Mouse (Mus musculus) thymus, postnatal 14 days (tissue): Measurements from ENCODE around the gene Gfer.
"Not testable (repeated sequence)": the region's sequence is repeated elsewhere in the genome, so short reads cannot be mapped to it uniquely, and the experiment has no call there.

Experiments used
- DNase-seq: peaks from one replicate; pipeline ENCODE4 v3.0.0; 2021

Gene Gfer

DNA sequence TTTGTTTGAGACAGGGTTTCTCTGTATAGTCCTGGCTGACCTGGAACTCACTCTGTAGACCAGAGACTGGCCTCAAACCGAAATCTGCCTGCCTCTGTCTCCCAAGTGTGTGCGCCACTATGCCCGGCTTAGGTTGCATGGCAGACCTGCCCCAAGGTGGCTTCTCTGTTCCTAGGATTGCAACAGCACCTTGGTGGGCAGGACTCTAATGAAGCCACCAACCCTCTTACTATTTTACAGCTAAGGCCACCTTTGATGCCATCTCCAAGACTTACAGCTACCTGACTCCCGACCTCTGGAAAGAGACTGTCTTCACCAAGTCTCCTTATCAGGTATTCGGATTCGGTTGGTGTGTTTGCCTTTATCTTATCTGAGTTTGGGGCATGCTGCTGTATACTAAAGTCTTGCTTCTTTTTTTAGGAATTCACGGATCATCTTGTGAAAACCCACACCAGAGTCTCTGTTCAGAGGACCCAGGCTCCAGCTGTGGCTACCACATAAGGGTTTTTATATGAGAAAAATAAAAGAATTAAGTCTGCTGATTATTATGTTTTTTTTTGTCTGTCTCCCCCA lies 25.5 kb upstream of the Gfer start:
- not testable (repeated sequence) for DNase-seq

GRCm38 (mm10) chr17:24720616-24721015 lies 24.7 kb upstream of the Gfer start:
- DNase-seq, result not testable (repeated sequence)

- DNase-seq, result peak; percentile 98
Measured at GRCm38 (mm10) chr17:24719494-24720222, 23.7 kb upstream of the Gfer start.

- DNase-seq, result not testable (repeated sequence)
Measured at GRCm38 (mm10) chr17:24718938-24719337, 23.0 kb upstream of the Gfer start.

- no peak for DNase-seq
Measured at GRCm38 (mm10) chr17:24717943-24718342, 22.0 kb upstream of the Gfer start, which contains the start of the genes Rnf151 and Rps2. Rnf151 (minus strand) TSS chr17:24718063. Rps2 (plus strand) TSS chr17:24718116.

- DNase-seq, result no peak
Measured at GRCm38 (mm10) chr17:24716166-24716682, 20.3 kb upstream of the Gfer start.

DNA sequence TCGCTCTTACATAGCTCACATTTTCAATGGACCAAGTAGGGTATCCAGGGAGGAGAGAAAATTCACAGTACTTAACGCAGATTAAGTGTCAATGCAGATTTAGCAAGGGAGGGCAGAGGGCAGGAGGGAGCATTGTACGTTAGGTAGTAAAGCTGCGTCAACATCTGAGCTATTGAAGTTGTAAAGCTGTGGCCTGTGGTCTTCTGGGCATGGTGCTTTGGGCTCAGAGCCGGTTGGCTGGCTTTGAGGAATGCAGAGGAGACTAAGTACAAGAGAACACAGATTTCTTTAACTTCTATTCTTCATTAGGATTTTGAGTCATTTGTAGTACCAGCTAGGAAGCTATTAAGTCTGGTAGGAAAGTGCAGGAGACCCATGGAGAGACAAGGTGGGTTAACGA lies 19.6 kb upstream of the Gfer start:
- no peak for DNase-seq

DNA sequence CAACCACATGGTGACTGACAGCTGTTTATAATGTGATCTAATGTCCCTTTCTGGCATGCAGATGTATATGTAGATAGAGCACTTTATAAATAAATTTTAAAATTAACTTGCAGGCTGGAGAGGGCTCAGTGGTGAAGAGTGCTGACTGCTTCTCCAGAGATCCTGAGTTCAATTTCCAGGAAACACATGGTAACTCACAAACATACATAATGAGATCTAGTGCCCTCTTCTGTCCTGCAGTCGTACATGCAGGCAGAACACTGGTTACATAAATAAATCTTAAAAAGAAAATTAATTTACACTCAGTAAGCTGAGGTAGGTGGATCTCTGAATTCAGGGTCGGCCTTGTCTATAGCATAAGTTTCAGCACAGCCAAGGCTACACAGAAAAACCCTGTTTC lies 12.7 kb upstream of the Gfer start:
- no peak for DNase-seq

- no peak for DNase-seq
Measured at GRCm38 (mm10) chr17:24707801-24708425, 12.0 kb upstream of the Gfer start.

DNA sequence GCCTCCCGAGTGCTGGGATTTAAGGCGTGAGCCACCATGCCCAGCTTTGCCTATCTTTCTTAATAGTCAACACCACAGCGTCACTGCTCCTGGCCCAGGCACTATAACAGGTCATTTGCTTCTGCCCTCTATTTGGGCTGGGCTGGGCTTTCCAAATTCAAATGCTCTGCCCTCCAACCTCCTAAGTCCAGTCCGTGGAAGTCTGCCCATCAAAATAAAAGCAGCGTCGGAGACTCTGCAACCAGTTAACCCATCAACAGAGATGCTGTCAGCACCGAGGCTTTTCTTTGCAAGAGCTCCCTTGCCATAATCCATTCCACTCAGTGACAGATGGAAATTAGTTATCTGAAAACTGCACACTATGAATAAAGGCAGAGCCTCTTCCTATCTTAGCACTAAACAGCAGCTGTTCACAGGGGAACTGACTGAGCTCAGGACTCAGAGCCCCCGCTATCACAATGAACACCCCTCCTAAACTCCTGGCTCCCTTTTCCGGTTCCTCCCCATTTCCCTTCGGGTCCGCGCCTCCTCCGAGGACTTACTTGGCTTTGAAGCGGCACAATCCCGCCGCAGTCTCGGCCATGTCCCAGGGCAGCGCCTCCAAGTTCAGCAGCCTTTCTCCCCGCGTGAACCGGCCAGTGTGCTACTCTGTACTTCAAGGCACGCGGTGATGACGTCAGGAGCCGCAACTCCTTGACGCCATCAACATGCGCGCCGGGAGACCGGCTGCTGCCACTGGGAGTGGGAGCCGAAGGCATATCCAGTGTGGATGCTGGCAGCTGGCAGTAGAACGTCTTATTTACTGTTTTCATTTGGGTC lies 11.2 kb upstream of the Gfer start, which contains the start of gene Tbl3:
Gene Tbl3 (minus strand): TSS at position 679 of the 819 bp plus-strand sequence.
- DNase-seq, result peak; percentile 93

- DNase-seq, result no peak
Measured at GRCm38 (mm10) chr17:24705821-24706220, 9.9 kb upstream of the Gfer start.

DNA sequence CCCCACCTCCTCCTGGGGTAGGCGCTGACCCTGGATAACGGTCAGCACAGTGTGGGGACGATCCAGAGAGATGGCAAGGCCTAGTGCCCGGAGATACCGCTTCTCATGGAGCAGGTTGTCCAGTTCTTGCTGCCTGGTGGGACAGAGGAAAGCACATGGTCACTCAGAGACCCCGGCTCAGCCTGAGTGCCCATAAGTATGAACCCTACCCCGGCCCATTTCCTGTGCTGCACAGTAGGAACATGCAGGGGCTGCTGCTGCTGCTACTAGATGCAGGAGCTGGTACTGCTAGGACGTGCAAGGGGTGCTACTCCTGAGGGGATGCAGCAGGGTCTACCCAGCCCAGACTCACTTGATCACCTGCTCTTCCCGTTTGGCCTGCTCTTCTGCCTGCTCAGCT lies 5.3 kb upstream of the Gfer start:
- no peak for DNase-seq

- no peak for DNase-seq
Measured at GRCm38 (mm10) chr17:24699473-24699872, 3.5 kb upstream of the Gfer start.

DNA sequence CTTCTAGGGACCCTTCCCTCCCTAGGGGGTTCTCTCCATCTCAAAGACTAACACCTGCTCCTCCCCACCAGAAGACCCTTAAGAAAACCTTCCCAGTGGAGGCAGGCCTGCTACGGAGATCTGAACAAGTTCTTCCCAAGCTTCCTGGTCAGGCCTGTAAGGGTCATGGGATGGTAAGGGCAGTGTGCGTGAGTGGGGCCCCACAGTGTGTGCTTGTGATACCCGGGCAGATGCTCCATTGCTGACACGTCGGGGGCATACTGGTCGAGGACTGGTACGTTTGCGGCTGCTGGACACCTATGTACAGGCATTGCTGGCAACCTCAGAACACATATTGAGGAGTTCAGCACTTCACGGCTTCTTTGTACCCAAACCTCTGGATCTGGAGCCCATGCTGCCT lies 2.8 kb upstream of the Gfer start:
- DNase-seq, result no peak

GRCm38 (mm10) chr17:24697985-24698384 lies 2.0 kb upstream of the Gfer start:
- DNase-seq, result peak; percentile 48

DNA sequence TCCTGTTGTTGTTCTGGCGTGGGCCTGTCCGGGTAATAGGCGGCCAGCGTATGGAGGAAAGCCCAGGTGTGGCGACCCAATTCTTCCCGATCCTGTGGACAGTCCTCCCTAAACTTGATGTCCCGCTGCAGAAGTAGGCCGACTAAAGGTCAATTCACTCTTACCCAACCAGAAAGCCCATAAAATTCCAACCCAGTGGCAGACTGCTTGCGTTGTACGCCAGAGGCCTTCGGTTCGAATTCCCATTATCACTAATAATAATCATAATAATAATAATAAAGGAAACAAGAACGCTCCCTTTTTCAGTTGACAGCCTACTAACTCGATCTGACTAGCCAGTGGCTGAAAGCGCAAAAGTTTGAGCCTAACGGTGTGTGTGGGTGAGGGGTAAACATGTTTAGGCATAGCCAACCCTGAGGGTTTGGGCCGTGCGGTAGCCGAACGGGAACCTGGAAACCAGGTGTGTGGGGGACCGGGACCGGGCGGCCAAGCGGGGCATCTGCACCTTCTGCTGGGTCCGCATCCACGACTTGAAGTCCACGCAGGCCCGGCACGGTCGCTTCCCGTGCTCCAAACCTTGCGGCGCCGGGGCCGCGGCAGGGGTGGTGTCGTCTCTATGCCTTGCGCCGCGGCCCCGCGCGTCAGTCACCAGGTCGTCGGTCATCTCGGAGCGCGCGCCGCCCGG lies 488 bp downstream of the Gfer start:
- no peak for DNase-seq

- DNase-seq, result no peak
Measured at GRCm38 (mm10) chr17:24692385-24692784, 3.6 kb downstream of the Gfer start.

- DNase-seq, result no peak
Measured at GRCm38 (mm10) chr17:24689251-24690081, 6.5 kb downstream of the Gfer start, which contains the start of gene Syngr3. Syngr3 (minus strand) TSS chr17:24689955.

DNA sequence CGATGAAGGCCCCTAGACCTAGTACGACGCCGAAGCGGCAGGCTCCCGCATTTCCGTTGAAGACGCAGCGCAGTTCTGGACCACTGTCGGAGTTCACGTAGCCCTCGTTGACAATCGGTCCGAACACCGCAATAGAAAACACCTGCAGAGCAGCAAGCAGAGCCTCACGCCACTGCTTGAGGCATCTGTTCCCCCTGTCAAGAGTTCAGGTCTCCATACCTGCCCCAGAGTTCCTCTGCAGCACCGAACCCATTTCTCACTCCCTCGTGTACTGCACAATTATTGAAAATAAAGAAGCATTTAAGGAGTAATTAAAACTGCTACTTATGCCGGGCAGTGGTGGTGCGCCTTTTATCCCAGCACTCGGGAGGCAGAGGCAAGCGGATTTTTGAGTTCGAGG lies 8.4 kb downstream of the Gfer start:
- DNase-seq, result no peak

DNA sequence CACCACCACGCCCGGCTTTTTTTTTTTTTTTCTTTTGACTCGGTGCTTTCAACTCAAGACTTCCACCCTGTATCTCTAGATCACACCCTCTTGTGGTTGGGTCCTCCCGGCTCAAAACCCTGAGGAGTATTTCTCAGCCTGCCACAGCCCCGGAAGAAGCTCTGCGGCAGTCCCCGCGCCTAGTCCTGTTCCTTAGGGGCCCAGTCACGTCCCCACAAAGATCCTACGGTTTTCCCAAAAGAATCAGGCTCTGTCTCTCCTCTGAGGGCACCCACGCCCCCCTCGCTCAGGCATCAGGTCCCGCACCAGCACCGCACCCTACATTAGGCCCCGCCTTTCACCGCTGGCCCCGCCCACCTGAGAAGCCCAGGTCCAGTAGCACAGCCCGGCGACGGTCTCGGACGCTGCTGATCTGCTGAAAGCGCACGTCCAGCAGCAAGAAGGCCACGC lies 8.8 kb downstream of the Gfer start:
- DNase-seq, result peak; percentile 72

DNA sequence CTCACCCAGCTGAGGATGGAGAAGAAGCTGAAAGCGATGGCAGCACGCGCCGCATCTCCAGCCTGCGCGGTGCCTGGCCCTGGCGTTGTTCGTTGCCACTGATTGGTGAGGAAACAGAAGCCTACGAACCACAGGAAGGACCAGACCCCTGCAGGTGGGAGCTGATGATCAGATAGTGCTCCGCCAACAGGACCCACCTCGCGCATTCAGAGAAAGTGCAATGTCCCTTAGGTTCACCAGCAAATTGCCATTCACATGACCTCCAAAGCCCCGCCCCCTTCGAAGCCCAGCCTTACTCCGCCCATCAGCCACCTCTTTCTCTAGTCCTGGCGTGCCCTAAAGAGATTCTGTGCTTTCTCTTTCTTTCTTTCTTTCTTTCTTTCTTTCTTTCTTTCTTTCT lies 9.4 kb downstream of the Gfer start:
- peak; percentile 59 for DNase-seq
